Mouse (Mus musculus): Measurements from ENCODE around the gene Adm.
"Not testable (repeated sequence)": the region's sequence is repeated elsewhere in the genome, so short reads cannot be mapped to it uniquely, and the experiment has no call there.

Adm gene

DNA sequence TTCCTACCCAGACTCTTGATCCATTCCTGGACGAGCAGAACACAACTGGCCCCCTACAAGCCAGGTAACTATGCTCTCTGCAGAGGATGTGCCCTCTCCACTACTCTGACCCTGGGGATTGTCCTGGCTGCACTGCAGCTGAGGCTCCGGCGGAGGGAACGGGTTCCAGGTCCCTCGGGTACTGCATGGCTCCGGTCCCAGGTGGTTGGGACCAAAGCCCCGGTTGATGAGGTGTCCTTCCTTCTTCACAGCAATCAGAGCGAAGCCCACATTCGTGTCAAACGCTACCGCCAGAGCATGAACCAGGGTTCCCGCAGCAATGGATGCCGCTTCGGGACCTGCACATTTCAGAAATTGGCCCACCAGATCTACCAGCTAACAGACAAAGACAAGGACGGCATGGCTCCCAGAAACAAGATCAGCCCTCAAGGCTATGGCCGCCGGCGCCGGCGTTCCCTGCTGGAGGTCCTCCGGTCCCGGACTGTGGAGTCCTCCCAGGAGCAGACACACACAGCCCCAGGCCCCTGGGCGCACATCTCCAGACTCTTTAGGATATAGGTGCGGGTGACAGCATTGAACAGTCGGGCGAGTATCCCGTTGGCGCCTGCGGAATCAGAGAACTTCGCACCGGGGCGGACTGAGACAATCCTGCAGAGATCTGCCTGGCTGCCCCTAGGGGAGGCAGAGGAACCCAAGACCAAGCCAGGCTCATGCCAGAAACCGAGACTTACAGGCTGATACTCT is 1.3 kb downstream of the Adm start:
- DNase-seq (ENCODE audit: extremely low spot score, low spot score) = peak; percentile 71

DNA sequence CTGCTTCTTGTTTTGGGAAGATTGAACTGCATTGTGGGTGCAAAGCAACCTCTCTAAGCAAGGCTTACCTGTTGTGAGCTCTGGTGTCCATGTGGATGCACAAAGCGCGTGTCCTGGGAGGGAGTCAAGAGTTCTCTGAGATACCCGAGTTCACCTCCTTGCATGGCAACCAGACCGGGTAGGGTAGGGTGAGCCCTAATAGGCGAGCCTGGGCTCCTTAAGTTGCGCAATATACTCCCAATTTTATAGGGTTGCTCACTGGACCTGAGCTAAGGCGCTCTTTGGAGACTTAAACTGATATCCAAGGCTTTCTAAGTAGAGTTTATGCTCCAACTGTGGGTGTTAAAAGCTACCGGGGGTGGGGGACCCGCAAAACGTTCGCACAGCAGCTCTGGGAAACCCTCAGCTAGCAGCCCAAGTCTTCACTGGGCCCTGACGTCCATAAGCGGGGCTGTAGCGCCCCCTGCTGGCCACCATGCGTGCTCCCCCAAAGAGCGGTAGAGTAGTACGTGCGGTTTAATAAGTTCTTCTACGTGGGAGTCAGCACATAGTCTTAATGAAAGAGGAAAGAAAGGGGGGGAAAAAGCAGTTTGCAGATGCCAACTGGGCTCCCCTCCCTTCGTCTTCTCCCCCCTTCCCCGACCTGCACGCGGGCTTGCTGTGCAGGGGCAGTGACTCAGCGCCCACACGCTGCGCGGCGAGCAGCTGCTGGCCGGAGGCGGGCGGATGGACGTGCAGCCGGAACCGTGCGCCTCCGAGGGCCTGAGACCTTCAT is 2.6 kb downstream of the Adm start:
- peak; percentile 88 for DNase-seq (ENCODE audit: extremely low spot score, low spot score)

DNA sequence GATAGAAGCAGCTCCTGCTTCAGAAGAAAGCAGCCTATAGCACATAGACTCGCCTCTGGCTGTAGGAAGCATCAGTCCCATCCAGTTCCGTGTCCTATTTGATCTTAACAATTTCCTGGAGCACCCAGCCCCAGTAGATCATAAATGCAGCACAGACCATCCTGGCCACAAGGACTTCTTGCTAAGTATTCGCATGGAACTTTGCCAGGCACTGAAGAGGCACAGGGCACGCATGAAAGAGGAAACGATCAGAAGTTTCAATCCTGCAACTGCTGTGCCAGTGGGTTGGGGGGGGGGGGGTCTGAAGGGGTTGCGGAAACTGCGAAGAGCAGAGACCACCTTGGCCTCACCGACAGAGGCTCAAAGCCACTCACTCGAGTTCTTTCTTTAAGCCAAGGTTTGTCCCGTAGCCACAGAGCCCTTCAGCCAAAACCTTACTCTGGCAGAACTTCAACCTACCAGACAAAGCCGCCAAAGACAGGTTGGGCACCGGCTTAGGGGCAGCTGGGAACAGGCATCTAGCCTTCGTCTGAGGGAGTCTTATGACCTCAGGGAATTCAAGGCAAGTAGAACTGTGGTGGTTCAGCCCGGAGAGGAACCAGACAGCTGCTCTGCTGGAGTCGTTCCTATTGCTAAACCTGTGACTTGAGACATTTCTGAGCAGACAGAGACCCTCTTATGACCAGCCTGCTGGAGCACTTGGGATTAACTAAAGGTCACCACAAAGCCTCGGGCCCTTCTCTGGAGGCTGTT is 3.9 kb downstream of the Adm start:
- no peak for DNase-seq (ENCODE audit: extremely low spot score, low spot score)

DNA sequence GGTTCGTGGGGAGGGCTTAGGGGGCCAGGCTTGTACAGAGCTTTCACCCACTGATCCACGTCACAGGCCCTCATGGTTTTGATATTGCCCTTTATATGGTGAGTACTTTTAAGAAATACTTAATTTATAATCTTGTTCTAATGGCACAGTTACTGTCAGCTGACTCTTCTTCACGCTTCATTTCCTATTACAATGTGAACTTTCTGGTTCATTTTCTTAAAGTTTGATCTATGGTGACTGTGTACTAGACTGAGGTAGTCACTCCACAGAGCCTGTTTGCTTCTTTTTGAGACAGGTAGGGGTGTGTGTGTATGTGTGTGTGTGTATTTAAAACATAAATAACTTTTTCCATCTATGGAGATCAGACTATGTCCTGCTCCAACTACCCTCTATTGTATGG is 8.5 kb downstream of the Adm start:
- DNase-seq (ENCODE audit: extremely low spot score, low spot score) = no peak

DNA sequence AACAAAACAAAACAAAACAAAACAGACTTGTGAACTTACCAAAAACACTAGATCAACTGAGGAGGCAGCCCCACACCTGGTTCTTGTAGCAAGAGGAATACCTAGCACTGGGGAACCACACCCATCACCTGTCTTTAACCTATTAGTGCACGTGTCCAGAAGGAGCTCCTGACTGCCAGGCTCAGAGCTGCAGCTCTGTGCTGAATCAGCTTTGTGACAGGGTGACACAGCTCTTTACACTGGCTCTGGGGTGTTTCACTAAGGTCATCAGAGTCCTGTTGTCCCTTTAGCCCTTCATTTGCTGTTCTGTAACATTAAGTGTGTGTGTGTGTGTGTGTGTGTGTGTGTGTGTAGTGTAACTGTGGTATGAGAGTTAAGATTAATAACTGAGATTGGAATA is 9.1 kb downstream of the Adm start:
- DNase-seq (ENCODE audit: extremely low spot score, low spot score) = no peak

DNA sequence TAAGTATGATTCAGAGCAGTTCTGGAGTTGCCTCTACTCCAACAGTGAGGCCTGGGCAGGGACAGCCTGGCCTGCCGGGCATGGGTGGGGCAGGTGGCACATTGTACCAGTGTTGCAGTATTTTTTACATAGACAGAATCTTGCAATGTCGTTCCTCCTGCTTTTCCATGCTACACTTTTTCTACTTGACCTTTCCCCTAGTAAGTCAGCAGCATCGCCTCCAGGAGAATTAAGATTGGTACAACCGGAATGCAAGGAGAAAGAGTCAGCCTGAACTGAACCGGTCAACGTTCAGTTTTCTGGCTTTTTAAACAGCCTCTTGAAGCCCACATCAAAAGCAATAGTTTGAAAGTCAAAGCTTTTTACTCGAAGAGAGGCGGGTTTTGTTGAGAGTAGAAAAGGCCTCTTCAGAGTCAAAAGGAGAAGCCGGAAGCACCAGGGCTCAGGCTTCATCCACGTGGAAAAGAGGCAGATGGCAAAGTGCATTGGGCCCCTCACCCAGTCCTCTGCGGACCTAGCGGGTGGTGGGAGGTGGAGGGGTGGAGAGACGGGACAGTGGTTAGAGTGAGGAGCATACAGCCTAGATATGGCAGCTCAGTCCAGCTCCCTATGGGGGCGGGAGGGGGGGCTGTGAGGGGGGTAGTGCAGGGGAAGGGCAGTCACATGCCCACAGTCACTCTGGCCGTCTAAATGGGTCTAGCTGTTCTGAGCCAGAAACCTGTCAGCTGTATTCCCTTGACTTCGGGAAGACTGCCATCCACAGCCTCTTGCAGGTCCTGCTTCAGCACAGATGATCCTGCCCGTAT is 11.0 kb downstream of the Adm start:
- no peak for DNase-seq (ENCODE audit: extremely low spot score, low spot score)

DNA sequence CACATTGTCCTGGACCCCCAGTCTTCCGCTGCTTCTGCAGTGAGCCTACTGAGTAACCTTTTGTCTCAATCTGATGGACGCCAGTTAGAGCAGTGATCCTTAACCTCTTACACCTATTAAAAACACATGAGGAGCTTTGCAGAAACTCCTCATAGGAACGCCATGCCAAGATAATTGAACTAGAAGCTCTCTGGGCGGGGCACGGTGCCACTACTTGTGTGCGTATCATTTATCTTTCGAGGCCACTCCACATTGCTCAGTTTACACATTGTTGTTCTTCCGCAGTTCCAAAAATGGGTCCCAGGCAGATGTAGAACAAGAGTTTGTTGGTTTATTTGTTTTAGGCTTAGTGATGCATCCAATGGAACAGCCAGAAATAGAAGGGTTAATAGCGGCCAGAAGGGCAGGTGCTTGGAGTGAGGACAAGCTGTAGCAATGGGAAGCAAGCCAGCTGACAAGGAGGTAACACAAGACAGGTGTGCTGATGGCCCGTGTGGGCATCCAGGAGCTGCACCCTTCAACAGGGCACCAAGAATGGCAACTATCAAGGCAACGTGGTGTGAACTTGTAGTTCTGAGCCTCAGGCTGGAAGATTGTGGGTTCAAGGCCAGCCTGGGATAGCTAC is 11.9 kb downstream of the Adm start:
- no peak for DNase-seq (ENCODE audit: extremely low spot score, low spot score)

DNA sequence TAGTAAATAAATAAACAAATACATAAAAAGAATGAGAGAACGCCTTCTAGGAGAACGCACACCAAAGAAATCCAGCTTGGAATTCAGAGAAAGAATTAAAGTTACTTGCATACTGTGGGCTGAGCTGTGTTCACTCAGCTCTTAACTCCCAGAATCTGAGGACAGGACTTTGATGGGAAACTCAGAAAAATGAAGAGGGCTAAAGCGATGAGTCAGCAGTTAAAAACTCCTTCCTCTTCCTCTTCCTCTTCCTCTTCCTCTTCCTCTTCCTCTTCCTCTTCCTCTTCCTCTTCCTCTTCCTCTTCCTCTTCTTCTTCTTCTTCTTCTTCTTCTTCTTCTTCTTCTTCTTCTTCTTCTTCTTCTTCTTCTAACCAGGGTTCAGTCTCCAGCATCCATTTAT is 12.5 kb downstream of the Adm start:
- DNase-seq (ENCODE audit: extremely low spot score, low spot score) = not testable (repeated sequence)

DNA sequence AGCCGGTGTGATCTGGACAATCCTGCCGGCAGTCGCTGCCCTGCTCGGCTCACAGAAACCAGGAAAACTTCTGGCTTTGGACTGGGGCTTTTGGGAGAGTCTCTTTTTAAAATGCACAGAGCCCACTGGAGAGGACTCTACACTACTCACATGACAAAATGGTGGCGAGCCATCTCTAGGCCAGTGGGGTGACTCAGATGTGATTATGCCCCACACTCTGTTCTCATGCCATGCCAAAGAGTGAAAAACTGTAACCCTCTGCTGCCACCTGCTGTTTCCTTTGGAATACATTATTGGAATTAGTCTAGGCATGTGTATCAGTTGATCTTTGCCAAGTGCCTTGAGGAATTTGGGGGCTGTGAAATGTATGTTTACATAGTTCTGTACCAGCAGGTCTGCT is 17.9 kb downstream of the Adm start:
- peak; percentile 53 for DNase-seq (ENCODE audit: extremely low spot score, low spot score)

DNA sequence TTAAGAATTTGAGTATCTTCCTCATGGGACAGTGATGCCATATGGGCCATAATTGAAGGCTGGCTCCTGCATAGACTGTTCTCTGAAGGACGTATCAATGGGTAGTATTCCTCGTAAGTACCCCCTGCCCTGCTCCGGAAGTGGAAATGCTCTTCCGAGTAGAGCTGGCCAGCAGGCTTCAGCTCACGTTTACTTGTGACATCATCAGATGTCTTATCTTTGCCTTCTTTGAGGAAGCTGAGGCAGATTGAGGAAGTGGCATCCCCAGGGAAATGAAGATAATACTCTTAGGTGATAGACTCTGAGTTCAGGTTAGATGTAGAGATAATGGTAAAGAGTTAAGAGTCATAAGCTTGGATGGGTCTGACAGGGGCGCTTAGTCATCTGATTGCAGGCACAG is 18.4 kb downstream of the Adm start:
- no peak for DNase-seq (ENCODE audit: extremely low spot score, low spot score)

DNA sequence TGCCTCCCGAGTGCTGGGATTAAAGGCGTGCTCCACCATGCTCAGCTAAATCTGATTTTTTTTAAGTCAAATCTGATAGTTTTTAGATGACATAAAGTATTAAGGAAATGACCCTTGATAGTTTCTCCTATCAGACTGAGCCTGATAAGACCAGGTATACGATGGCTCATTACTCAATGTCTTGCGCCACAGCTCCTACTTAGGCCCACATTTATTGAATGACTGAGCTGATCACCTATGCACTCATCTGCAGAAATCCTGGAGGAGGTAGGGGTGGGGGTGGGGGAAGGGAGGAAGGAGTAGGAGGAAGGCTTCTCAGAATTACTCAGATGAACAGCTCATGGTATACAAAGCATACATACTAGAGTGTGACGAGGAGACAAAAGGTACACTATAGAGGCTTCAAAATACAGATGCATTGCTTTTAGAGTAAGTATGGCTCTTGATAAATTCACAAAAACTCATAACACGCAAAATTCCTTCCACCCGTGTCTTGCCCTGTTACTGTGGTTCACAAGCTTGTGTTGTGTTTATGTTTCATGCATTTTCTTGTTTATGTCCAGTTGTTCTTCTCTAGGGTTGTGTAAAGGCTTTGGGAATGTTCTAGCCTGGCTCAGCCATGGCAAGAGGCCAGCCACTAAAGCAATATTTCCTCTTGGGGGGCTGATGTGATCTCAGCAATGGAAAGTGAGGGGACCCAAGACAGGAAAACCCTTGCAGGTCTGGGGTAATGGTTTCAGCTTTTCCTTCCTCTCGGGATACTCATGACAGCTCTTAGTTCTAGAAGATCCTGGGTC is 19.3 kb downstream of the Adm start:
- no peak for DNase-seq (ENCODE audit: extremely low spot score, low spot score)

DNA sequence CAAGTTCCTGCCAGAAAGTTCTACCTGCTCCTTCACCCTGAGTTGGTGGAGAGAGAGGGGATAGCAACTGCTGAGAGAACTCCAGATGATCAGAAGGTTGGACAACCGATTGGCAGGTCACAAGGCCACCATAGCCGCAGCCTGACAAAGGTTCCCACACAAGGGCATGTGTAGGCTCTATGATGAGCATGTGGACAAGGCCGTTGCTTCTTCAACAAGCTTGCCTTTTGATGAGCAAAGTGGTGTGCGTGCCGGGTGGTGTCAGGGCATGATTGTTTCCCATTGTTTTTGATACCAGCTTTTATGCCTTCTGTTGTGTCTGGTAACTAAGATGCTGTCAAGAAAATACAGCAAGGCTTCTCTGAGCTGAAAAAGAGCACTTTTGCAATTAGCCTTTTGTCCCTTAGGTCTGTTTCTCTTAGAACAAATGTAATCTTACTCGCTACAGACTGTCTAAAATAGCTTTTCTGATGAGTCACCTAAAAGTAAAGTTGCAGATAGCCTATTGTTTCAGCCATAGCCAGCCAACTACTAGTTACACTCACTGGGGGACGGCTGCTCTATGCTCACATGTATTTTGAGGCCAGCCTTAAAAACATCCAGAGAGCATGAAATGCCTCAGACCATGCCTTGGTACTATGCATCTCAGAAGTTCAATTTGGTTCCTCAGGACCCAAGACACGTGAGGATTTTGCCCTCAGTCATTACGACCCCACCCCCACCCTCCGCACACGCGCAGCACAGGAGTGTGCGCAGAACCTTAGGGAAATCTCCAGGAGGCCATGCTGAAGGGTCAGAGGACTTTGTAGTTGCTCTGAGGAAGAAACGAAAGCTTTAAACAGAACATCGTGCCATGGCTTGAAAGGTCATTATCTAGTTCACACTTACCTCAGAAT is 20.3 kb downstream of the Adm start:
- no peak for DNase-seq (ENCODE audit: extremely low spot score, low spot score)

DNA sequence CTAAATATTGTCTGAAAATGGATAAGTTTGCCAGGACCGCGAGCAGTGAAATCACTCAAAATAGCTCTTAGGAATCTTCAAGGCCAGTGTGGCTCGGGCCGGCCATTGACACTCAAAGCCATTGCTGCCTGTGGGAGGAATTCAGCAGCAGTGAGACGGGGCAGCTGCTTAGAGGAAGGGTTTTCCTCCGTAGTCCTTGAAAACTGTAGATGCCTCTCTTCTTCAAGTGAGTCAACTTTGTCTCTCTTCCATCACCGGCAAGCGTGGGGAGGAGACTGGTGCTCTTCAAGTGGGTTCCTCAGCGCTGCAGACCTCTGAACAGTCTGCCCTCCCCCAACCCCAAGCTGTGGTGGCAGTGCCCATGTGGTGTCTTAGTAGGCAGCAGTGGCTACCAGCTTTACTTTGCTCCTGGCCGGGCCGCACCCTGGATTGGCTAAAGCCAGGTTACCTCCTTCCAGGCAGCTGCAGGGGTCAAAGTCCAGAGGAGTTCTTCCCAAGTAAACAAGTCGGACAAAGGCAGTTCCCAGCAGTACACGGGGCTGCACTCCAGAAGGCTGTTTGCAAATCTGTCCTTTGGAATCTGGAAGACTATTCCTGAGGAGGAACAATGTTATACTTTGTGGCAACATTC is 21.1 kb downstream of the Adm start:
- no peak for DNase-seq (ENCODE audit: extremely low spot score, low spot score)

DNA sequence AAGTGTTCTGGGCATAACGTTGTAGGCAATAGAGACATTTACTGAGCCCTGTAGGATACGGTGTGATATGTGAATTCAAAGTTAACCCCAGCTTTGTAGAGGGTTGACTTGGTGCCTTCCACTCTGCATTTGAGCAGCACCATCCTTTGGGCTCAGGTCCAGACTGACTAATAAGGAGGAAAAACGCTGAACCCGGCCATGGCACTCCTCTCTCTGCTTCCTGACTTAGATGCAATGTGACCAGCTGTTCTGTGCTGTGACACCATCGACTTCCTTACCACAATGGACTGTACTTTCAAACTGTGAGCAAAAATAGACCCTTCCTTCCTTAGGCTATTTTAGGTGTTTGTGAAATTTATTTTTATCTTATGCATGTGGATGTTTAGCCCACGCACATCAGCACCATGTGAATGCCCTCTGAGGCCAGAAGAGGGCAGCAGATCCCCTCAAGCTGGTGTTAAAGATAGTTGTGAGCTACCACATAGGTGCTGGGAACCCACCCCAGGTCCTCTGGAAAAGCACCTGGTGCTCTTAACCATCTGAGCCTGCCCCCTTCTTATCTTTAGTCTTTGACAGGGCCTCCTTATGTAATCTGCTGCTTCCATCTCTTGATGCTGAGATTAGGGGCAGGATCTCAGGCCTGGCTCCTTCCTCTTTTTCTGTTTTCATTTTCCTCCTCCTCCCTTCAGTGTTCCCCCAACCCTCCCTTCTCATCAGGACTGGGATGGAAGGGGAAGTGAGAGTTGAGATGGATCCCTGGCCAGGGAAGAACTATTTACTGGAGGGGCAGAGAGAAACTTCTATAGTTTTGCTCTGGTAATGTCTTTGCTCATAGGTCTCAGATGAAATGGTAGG is 21.9 kb downstream of the Adm start:
- DNase-seq (ENCODE audit: extremely low spot score, low spot score) = no peak

DNA sequence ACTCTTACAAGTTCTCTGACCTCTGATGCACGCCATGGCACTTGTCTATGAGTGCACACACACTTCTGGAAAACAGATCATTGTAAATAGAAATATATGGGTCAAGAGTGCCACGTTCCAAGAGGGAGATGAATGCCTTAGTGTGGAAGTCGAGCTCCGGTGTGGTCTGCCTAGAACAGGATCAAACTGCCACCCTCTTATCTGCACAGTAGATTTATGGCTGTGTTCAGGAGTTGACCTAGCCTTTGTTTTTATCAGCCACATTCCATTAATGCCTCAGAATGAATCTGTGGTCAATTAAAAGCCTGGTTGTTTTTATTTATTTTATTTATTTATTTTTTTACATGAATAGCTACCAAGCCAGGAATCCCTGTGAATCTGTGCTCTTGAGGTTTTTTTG is 23.0 kb downstream of the Adm start:
- DNase-seq (ENCODE audit: extremely low spot score, low spot score) = no peak

DNA sequence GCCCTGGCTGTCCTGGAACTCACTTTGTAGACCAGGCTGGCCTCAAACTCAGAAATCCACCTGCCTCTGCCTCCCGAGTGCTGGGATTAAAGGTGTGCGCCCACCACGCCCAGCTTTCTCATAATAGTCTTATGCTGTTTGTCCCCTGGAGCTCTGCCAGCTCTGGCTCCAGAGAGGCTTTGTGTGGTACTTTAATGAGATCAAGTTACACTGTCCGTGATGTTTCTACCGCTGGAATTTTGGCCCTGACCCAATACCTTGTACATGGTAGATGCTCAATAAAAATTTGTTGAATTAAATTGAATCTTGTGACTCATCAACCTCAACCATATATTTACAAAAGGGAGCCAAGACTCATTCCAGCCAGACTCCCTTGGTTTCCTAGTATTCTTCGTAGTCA is 23.6 kb downstream of the Adm start:
- DNase-seq (ENCODE audit: extremely low spot score, low spot score) = no peak

DNA sequence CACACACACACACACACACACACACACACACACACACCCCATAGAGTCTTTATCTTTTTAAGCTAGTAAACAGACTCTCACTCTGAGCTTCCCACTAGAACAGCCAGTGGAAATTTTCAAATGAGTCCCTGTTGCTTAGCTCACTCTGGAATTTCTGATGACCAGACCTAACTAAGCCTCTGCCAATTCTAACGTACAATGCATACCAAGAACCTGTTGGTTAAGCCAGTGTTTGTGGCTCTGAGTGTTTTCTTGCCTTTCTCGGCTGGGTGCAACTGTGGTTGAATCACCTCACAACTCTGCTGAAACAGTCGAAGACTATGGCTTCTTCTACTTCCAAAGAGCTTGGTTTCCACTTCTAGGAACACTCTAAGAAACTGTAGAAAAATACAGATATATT is 27.8 kb downstream of the Adm start:
- no peak for DNase-seq (ENCODE audit: extremely low spot score, low spot score)

DNA sequence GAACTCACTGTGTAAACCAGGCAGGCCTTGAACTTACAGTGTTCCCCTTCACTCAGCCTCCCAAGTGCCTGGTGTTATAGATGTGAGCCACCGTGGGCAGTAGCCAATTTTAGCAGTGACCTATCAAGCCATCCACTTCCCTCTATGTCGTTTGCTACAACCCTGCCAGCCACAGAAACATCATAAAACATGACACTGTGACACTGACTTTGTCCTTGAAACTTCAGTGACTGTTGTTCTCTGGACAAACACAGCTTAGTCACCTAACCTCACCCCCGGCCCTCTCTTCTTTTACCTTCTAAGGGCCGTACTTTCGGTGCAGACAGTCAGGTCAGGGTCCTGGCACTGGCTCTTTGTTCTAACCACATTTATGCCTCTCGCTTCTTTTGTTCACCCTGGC is 28.5 kb downstream of the Adm start:
- no peak for DNase-seq (ENCODE audit: extremely low spot score, low spot score)

Data from neural tube, embryonic 10.5 days (tissue).